Mouse (Mus musculus) heart, adult 2 months (tissue): ENCODE data around the gene Nrg4.

ENCODE experiments used
- CTCF ChIP-seq: fragments of 200-600 bp; IDR thresholded peaks from 2 replicates; pipeline ENCODE4 v1.8.1; 2022; ENCODE audit warnings: antibody characterized with exemption, mild to moderate bottlenecking, moderate library complexity
- POLR2A ChIP-seq: fragments of 200-500 bp; IDR thresholded peaks from 2 replicates; pipeline ENCODE4 v1.6.1; 2011; ENCODE audit warnings: mild to moderate bottlenecking, low read depth, low read length, control low read depth; ENCODE audit not compliant: insufficient read depth

- TF ChIP-seq POLR2A: no peak
- TF ChIP-seq CTCF: no peak
Measured at GRCm38 (mm10) chr9:55217381-55217780, 109.3 kb downstream of the Nrg4 start.
